Mouse (Mus musculus) lung, embryonic 14.5 days (tissue): ENCODE results near the gene Gm44805. TPM values are rescaled to one million over a fixed set of nuclear protein-coding genes. Genes with fewer than 3 reads are reported as not detected.

ENCODE experiments used
- ATAC-seq: fragments of 200-750 bp; cut with Nextera tagmentation; 2 replicates; pipeline ENCODE4 v1.8.0; 2017; ENCODE audit warnings: mild to moderate bottlenecking, moderate TSS enrichment, moderate library complexity; ENCODE audit not compliant: insufficient read depth
- DNase-seq: peaks from one replicate; pipeline ENCODE4 v3.0.0-alpha.2; 2015
- H3K27ac ChIP-seq: fragments of 300-500 bp; sonication (generic); 2 replicates; pipeline ENCODE4 v1.5.1; 2014; ENCODE audit warnings: low read depth, mild to moderate bottlenecking, moderate library complexity
- H3K27me3 ChIP-seq: fragments of 300-500 bp; sonication (generic); 2 replicates; pipeline ENCODE4 v1.6.1; 2014; ENCODE audit warnings: low read length, control low read depth; ENCODE audit not compliant: insufficient read depth
- H3K36me3 ChIP-seq: fragments of 300-500 bp; sonication (generic); 2 replicates; pipeline ENCODE4 v1.6.1; 2014; ENCODE audit warnings: control low read depth; ENCODE audit not compliant: insufficient read depth
- H3K4me1 ChIP-seq: fragments of 300-500 bp; sonication (generic); 2 replicates; pipeline ENCODE4 v1.6.1; 2014; ENCODE audit warnings: antibody characterized with exemption, control low read depth; ENCODE audit not compliant: insufficient read depth
- H3K4me2 ChIP-seq: fragments of 300-500 bp; sonication (generic); 2 replicates; pipeline ENCODE4 v1.6.1; 2014; ENCODE audit warnings: mild to moderate bottlenecking
- H3K4me3 ChIP-seq: fragments of 300-500 bp; sonication (generic); 2 replicates; pipeline ENCODE4 v1.5.1; 2014; ENCODE audit warnings: low read depth, low read length
- H3K9ac ChIP-seq: fragments of 300-500 bp; sonication (generic); 2 replicates; pipeline ENCODE4 v1.6.1; 2014
- H3K9me3 ChIP-seq: fragments of 300-500 bp; sonication (generic); 2 replicates; pipeline ENCODE4 v1.6.1; 2016; ENCODE audit warnings: low read depth, low read length, control low read depth
- CTCF ChIP-seq: IDR thresholded peaks from 2 replicates; pipeline ENCODE4 v1.5.1; 2016; ENCODE audit warnings: antibody characterized with exemption, low read depth
- WGBS: fragments of 180-500 bp; shearing (Covaris S2); extraction: QIAGEN DNeasy Blood & Tissue Kit; methylation state at CpG from one replicate; pipeline ENCODE4 v1.1.7; 2014; 5-methylcytosine and 5-hydroxymethylcytosine counted together
- polyA plus RNA-seq: library from polyadenylated mRNA; unstranded; fragments of >200 nt; fragmentation: Nextera tagmentation; extraction: Ambion mirVana; gene quantifications from 2 replicates; pipeline ENCODE4 v1.2.1, GENCODE M21; 2014

The Gm44805 gene
- polyA plus RNA-seq, 1 experiment from 2014 or later = not detected

- WGBS = 78% methylated on average over 2 of the region's 2 CpGs
- H3K4me3 ChIP-seq = no peak overlapping the region
- ATAC-seq = no peak
- DNase-seq = no peak
- no peaks in the 10 kb centered on the region for H3K27me3 ChIP-seq
- peaks cover 12% of the 10 kb centered on the region; the same call in 1 of the 2 replicates for H3K4me1 ChIP-seq
- H3K9ac ChIP-seq = no peak overlapping the region
- no peak overlapping the region for H3K27ac ChIP-seq
- no peaks in the 10 kb centered on the region for H3K9me3 ChIP-seq
- H3K36me3 ChIP-seq = peaks cover 6% of the 10 kb centered on the region; the same call in 1 of the 2 replicates
- no peak for TF ChIP-seq CTCF
- no peak overlapping the region for H3K4me2 ChIP-seq
These were observed 13.8 kb downstream of the Gm44805 start for GRCm38 (mm10) chr7:19667434-19667833.

- peak; percentile 25 for TF ChIP-seq CTCF
- no peak overlapping the region; the same call in 1 of the 2 replicates for H3K4me2 ChIP-seq
- peaks cover 13% of the 10 kb centered on the region for H3K36me3 ChIP-seq
- H3K27ac ChIP-seq = no peak overlapping the region
- H3K9ac ChIP-seq = no peak overlapping the region
- peaks cover 12% of the 10 kb centered on the region; the same call in 1 of the 2 replicates for H3K4me1 ChIP-seq
- H3K9me3 ChIP-seq = no peaks in the 10 kb centered on the region
- no peak for ATAC-seq
- no peaks in the 10 kb centered on the region for H3K27me3 ChIP-seq
- 54% methylated on average over 3 of the region's 3 CpGs for WGBS
- H3K4me3 ChIP-seq = no peak overlapping the region
- DNase-seq = peak; percentile 13
These were observed 14.5 kb downstream of the Gm44805 start for GRCm38 (mm10) chr7:19666750-19667149.

GRCm38 (mm10) chr7:19664955-19665841, 16.0 kb downstream of the Gm44805 start, which contains the start of gene Clptm1:
Clptm1 (minus strand) TSS chr7:19665033.
- Histone ChIP-seq H3K4me3 (peak within 1 kb of the TSS; percentile 100), H3K36me3 (peaks cover 27% of the 10 kb centered on the region), H3K27ac (peak within 1 kb of the TSS; percentile 98), H3K4me1 (peaks cover 12% of the 10 kb centered on the region; the same call in 1 of the 2 replicates), H3K9me3 (no peaks in the 10 kb centered on the region), H3K9ac (peak within 1 kb of the TSS; percentile 97), H3K4me2 (peak within 1 kb of the TSS; percentile 95), H3K27me3 (no peaks in the 10 kb centered on the region)
- ATAC-seq (peak; percentile 89), DNase-seq (peak; percentile 99)
- WGBS = under 1% methylated on average over 63 of the region's 63 CpGs
- TF ChIP-seq CTCF = peak; percentile 63

GRCm38 (mm10) chr7:19664455-19664954, 16.7 kb downstream of the Gm44805 start:
- under 1% methylated on average over 37 of the region's 37 CpGs for WGBS
- ATAC-seq = peak; percentile 45
- Histone ChIP-seq H3K4me3 (peak overlapping the region; percentile 100), H3K36me3 (peaks cover 34% of the 10 kb centered on the region), H3K9ac (peak overlapping the region; percentile 97), H3K27me3 (no peaks in the 10 kb centered on the region), H3K4me1 (peaks cover 12% of the 10 kb centered on the region; the same call in 1 of the 2 replicates), H3K27ac (peak overlapping the region; percentile 61), H3K4me2 (peak overlapping the region; percentile 95), H3K9me3 (no peaks in the 10 kb centered on the region)
- TF ChIP-seq CTCF = no peak
- no peak for DNase-seq

- ATAC-seq (no peak), DNase-seq (no peak)
- Histone ChIP-seq H3K4me1 (peaks cover 9% of the 10 kb centered on the region; the same call in 1 of the 2 replicates), H3K4me2 (peak overlapping the region; percentile 95), H3K27ac (no peak overlapping the region), H3K4me3 (peak overlapping the region; percentile 100), H3K36me3 (peaks cover 38% of the 10 kb centered on the region), H3K9me3 (no peaks in the 10 kb centered on the region), H3K9ac (peak overlapping the region; percentile 97), H3K27me3 (no peaks in the 10 kb centered on the region)
- no peak for TF ChIP-seq CTCF
- WGBS = 10% methylated on average over 8 of the region's 8 CpGs
These were observed 17.3 kb downstream of the Gm44805 start for GRCm38 (mm10) chr7:19663940-19664339.

GRCm38 (mm10) chr7:19652614-19653013, 28.6 kb downstream of the Gm44805 start:
- no peak for TF ChIP-seq CTCF
- H3K36me3 ChIP-seq = peaks cover 79% of the 10 kb centered on the region

More at GRCm38 (mm10) chr7:19652614-19653013, 28.6 kb downstream of the Gm44805 start:
- DNase-seq (no peak), ATAC-seq (no peak)
- H3K9me3 ChIP-seq = no peaks in the 10 kb centered on the region
- no peaks in the 10 kb centered on the region for H3K27me3 ChIP-seq
- H3K9ac ChIP-seq = no peak overlapping the region
- no peak overlapping the region for H3K27ac ChIP-seq
- H3K4me1 ChIP-seq = no peaks in the 10 kb centered on the region
- no peak overlapping the region for H3K4me2 ChIP-seq
- H3K4me3 ChIP-seq = no peak overlapping the region
- 84% methylated on average over 2 of the region's 2 CpGs for WGBS
